Mouse (Mus musculus): ENCODE measurements at regions not wholly inside any gene's neighbourhood (a gene's known extent, or its start where the extent isn't known, plus 50 kb on each side); places are given as distances from the start of the nearest gene placed in this dataset.
A peak's percentile ranks its signal among the peaks of the same experiment; 100 is the strongest.

DNA sequence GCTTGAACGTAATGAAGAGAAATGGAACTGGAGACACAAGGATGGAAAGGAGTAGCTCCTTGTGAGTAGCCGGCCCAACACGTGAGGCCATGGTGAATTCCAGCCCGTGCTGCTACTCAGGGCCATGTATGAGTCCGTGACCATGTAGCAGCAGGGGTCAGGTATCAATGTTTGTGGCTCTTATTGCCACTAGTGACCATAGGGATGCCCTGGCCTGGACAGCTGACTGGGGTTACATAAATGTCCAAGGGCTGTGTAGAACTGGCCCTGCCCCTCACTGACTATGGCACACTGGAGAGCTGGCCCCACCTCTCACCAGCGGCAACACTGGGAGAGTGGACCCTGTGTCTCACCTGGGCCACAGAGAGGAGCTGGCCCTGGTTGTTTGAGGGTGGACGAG, 84.1 kb upstream of the Tmem260 start:
- no peak for TF ChIP-seq POLR2A (IDR thresholded peaks at IDR 0.05; ENCODE audit: low read depth, low read length)
- TF ChIP-seq CTCF (conservative IDR thresholded peaks at IDR 0.05; ENCODE audit: insufficient read depth, insufficient read length, low read depth, low read length), result no peak
- no peaks in the 10 kb centered on the region for H3K36me3 ChIP-seq (ENCODE audit: control insufficient read depth, insufficient read depth, low read length)
- no peaks in the 10 kb centered on the region for H3K27me3 ChIP-seq (replicated peaks; ENCODE audit: control insufficient read depth, insufficient read depth, low read length)
- no peak overlapping the region for H3K27ac ChIP-seq (ENCODE audit: insufficient read depth, low read depth, low read length)
- DNase-seq, result no peak
- WGBS, result 84% methylated on average over 7 of the region's 7 CpGs
- no peak overlapping the region for H3K4me3 ChIP-seq (ENCODE audit: insufficient read depth, low read depth, low read length)
- H3K4me1 ChIP-seq (ENCODE audit: control insufficient read depth, insufficient read depth, low read length), result no peaks in the 10 kb centered on the region

DNA sequence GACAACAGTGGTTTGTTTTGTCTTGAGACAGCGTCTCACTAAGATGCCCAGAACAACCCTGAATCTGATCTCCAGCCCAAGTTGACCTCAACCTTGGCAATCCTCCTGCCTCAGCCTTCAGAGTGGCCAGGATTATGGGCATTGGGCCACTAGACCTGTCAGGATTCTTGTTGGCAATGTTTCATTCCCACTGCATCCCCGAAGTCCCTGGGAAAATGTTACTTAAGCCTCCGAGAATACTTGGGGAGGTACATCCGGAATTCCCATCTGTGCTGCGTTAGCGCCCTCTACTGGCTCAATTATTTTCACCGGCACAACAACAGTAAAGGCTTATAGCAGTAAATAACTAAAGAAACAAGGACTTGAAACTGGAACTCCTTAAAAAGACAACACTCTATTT, 78.9 kb upstream of the Tmem260 start:
- no peaks in the 10 kb centered on the region for H3K4me1 ChIP-seq (ENCODE audit: control insufficient read depth, insufficient read depth, low read length)
- no peaks in the 10 kb centered on the region for H3K36me3 ChIP-seq (ENCODE audit: control insufficient read depth, insufficient read depth, low read length)
- H3K27ac ChIP-seq (ENCODE audit: insufficient read depth, low read depth, low read length), result no peak overlapping the region
- H3K27me3 ChIP-seq (replicated peaks; ENCODE audit: control insufficient read depth, insufficient read depth, low read length), result no peaks in the 10 kb centered on the region
- WGBS, result 13% methylated on average over 7 of the region's 7 CpGs
- TF ChIP-seq CTCF (conservative IDR thresholded peaks at IDR 0.05; ENCODE audit: insufficient read depth, insufficient read length, low read depth, low read length) (peak; percentile 76), POLR2A (IDR thresholded peaks at IDR 0.05; ENCODE audit: low read depth, low read length) (no peak)
- DNase-seq, result peak; percentile 78
- H3K4me3 ChIP-seq (ENCODE audit: insufficient read depth, low read depth, low read length), result no peak overlapping the region

DNA sequence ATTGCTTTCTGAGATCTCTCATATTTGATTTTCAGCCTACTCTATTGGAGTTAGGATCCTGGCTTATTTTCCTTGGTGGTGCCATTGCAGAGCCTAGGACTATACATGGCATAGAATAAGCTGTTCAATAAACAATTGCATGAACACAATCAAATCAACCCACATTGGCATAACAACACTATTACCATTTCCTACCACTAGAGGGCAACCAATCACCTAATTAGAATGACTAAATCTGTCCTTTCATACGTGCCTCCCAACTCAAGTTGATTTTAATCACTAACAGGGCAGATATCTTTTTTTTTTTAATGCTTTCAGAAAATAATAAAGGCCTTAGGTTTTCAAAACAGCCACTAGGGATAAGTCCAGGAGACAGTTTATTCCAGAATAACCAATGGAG, 75.6 kb upstream of the Tmem260 start:
- no peak for TF ChIP-seq CTCF (conservative IDR thresholded peaks at IDR 0.05; ENCODE audit: insufficient read depth, insufficient read length, low read depth, low read length)
- peak; percentile 66 for DNase-seq
- no peaks in the 10 kb centered on the region for H3K4me1 ChIP-seq (ENCODE audit: control insufficient read depth, insufficient read depth, low read length)
- H3K36me3 ChIP-seq (ENCODE audit: control insufficient read depth, insufficient read depth, low read length), result no peaks in the 10 kb centered on the region
- no peak overlapping the region for H3K27ac ChIP-seq (ENCODE audit: insufficient read depth, low read depth, low read length)
- whole genome bisulfite sequencing, result 0% methylated on average over 1 of the region's 1 CpGs
- H3K27me3 ChIP-seq (replicated peaks; ENCODE audit: control insufficient read depth, insufficient read depth, low read length), result no peaks in the 10 kb centered on the region
- H3K4me3 ChIP-seq (ENCODE audit: insufficient read depth, low read depth, low read length), result no peak overlapping the region

DNA sequence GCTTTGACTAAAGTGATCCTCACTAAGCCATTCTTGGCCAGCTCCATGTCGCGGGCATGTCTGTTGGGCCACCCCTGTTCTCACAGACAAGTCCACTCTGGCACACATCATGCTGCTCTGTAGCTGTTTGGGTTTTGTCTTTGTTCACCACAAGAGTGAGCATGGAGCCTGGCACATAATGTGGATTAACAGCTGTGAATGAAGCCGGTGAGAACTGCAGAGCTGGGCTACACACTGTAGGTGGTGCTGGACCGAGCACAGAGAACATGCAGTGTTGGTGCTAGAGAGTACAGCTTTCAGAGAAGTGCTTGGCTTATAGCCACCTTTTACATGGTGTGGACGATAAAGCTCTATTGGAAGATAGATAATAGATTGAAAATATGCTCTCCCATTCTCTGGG, 74.2 kb upstream of the Tmem260 start:
- DNase-seq, result peak; percentile 5
- 58% methylated on average over 5 of the region's 5 CpGs for WGBS
- Histone ChIP-seq H3K4me3 (ENCODE audit: insufficient read depth, low read depth, low read length) (no peak overlapping the region), H3K36me3 (ENCODE audit: control insufficient read depth, insufficient read depth, low read length) (no peaks in the 10 kb centered on the region), H3K4me1 (ENCODE audit: control insufficient read depth, insufficient read depth, low read length) (no peaks in the 10 kb centered on the region), H3K27ac (ENCODE audit: insufficient read depth, low read depth, low read length) (no peak overlapping the region), H3K27me3 (replicated peaks; ENCODE audit: control insufficient read depth, insufficient read depth, low read length) (no peaks in the 10 kb centered on the region)
- no peak for TF ChIP-seq POLR2A (IDR thresholded peaks at IDR 0.05; ENCODE audit: low read depth, low read length)
- peak; percentile 16; the same call in 1 of the 2 replicates for TF ChIP-seq CTCF (conservative IDR thresholded peaks at IDR 0.05; ENCODE audit: insufficient read depth, insufficient read length, low read depth, low read length)

DNA sequence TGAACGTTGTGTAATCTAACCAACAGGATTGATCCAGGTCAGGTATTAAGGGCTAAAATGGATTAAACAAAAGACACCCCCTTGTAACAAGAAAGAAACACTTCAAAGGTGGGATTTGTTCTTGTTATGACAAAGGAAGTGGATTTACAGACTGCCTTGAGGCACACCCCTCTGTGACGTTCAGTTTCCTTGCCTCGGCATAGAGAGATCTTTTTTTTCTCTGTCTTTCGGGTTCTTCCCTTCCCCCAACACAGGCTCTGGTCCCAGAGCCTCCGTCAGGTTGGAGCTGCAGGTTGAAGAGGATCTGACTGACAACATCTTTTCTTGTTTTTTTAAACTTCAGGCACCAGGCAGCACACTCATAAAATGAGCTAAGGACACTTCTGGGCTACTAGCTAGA, 69.8 kb upstream of the Tmem260 start:
- no peak overlapping the region for H3K27ac ChIP-seq (ENCODE audit: insufficient read depth, low read depth, low read length)
- H3K36me3 ChIP-seq (ENCODE audit: control insufficient read depth, insufficient read depth, low read length), result no peaks in the 10 kb centered on the region
- H3K27me3 ChIP-seq (replicated peaks; ENCODE audit: control insufficient read depth, insufficient read depth, low read length), result no peaks in the 10 kb centered on the region
- no peak overlapping the region for H3K4me3 ChIP-seq (ENCODE audit: insufficient read depth, low read depth, low read length)
- no peak for DNase-seq
- 39% methylated on average over 5 of the region's 5 CpGs for WGBS
- no peaks in the 10 kb centered on the region for H3K4me1 ChIP-seq (ENCODE audit: control insufficient read depth, insufficient read depth, low read length)
- TF ChIP-seq POLR2A (IDR thresholded peaks at IDR 0.05; ENCODE audit: low read depth, low read length) (no peak), CTCF (conservative IDR thresholded peaks at IDR 0.05; ENCODE audit: insufficient read depth, insufficient read length, low read depth, low read length) (no peak)

All from kidney, adult 2 months (tissue).